Comparison of ENCODE assay signal across 8 mouse cellular contexts in genomic region chr5:131306321-131306907, GRCm38 (mm10). TPM values are rescaled to one million over a fixed set of nuclear protein-coding genes. Genes with fewer than 3 reads are reported as not detected.
DNase-seq lines count a peak whose midpoint lies in the region; ATAC-seq and TF ChIP-seq lines count a peak whose summit lies in the region.

No protein-coding gene starts in this region.

- H3K9ac ChIP-seq in heart, adult 2 months (ENCODE audit: low read depth, low read length): peak overlapping the region; percentile 34

- no peak overlapping the region; the same call in none of the 2 replicates for H3K27ac ChIP-seq in heart, adult 2 months
- H3K27ac ChIP-seq in olfactory bulb, adult 2 months (ENCODE audit: insufficient read depth, low read depth, low read length): no peak overlapping the region

- no peaks in the 10 kb centered on the region for H3K4me1 ChIP-seq in heart, adult 2 months (ENCODE audit: control insufficient read depth, insufficient read depth, low read length)
- peaks cover 14% of the 10 kb centered on the region for H3K4me1 ChIP-seq in olfactory bulb, adult 2 months (ENCODE audit: control insufficient read depth, insufficient read depth, low read length)

- WGBS in heart, adult 2 months: 1% methylated on average over 39 of the region's 39 CpGs
- WGBS in olfactory bulb, adult 2 months: under 1% methylated on average over 39 of the region's 39 CpGs

- no peaks in the 10 kb centered on the region for H3K79me2 ChIP-seq in heart, adult 2 months (replicated peaks; ENCODE audit: control insufficient read depth, insufficient read depth, low read length)

- no peaks in the 10 kb centered on the region for H3K36me3 ChIP-seq in heart, adult 2 months (ENCODE audit: control insufficient read depth, insufficient read depth, low read length)

- no peaks in the 10 kb centered on the region for H3K27me3 ChIP-seq in heart, adult 2 months (ENCODE audit: control insufficient read depth, insufficient read depth, low read length)

- TF ChIP-seq POLR2A in heart, adult 2 months (IDR thresholded peaks at IDR 0.05; ENCODE audit: insufficient read depth, low read depth, low read length): no peak
- TF ChIP-seq POLR2A in olfactory bulb, adult 2 months (IDR thresholded peaks at IDR 0.05; ENCODE audit: insufficient read depth, low read depth, low read length): no peak

- H3K4me3 ChIP-seq in heart, adult 2 months: peak overlapping the region; percentile 72
- H3K4me3 ChIP-seq in olfactory bulb, adult 2 months (ENCODE audit: insufficient read depth, low read depth, low read length): peak overlapping the region; percentile 78

- DNase-seq in cerebellum, adult 11 months: peak; percentile 41
- peak; percentile 8 for DNase-seq in thymus, postnatal 4 days
- DNase-seq in thymus, adult 18-20 months: no peak
- peak; percentile 17 to 44 for DNase-seq in heart, adult 2 months
- DNase-seq in left cerebral cortex, postnatal 25 days (ENCODE audit: low spot score in 2 of 2): peak; percentile 9 to 27
- DNase-seq in layer of hippocampus, adult 18-20 months (ENCODE audit: low spot score in 2 of 2): no peak

- intact Hi-C loops in heart, adult 2 months (cut with DNase I): loop anchor here (2.0 to 5.0 kb wide), 5 partner anchors 56 to 150 kb away; no protein-coding TSS in a partner anchor
- intact Hi-C loops in left cerebral cortex, postnatal 25 days (cut with DNase I): loop anchor here (2.0 to 10.0 kb wide), 4 partner anchors 121 to 442 kb away; no protein-coding TSS in a partner anchor

- TF ChIP-seq CTCF in heart, adult 2 months (IDR thresholded peaks at IDR 0.05): no peak
- TF ChIP-seq CTCF in olfactory bulb, adult 2 months (IDR thresholded peaks at IDR 0.05; ENCODE audit: insufficient read depth, low read depth, low read length): no peak

- TF ChIP-seq EP300 in heart, adult 2 months (IDR thresholded peaks at IDR 0.05; ENCODE audit: insufficient read depth, low read depth, low read length): no peak

- ATAC-seq in cerebellum, adult (ENCODE audit: insufficient number of reproducible peaks, low FRiP score, low TSS enrichment): no peak

RNA-seq across cellular contexts. Expression of gene Galnt17, which starts 1.9 kb away (rescaled TPM):
- total RNA-seq in heart, adult 2 months (2021): 1 to 10 TPM; 3.8 to 4.6 TPM
- polyA plus RNA-seq in heart, adult 2 months (2012; rRNA removed): 2.0 and 3.4 TPM in 2 replicates
- 10 to 100 TPM; 36.0 to 36.2 TPM for total RNA-seq in left cerebral cortex, postnatal 25 days (2021)
- not detected in 2 replicates for polyA plus RNA-seq in olfactory bulb, adult 2 months (2012; ENCODE audit: insufficient read depth, insufficient read length, low replicate concordance, missing spikeins)
- 100 to 1,000 TPM; 105 to 114 TPM for total RNA-seq in layer of hippocampus, adult 18-20 months (2021)

Comparison
In these comparisons a context has a peak if more than half of its experiments do, and no peak if none do; other contexts are left out.
1. DNase-seq: peak in cerebellum, adult 11 months (single experiment), thymus, postnatal 4 days (single experiment), heart, adult 2 months (2 of 2) and left cerebral cortex, postnatal 25 days (2 of 2); none in thymus, adult 18-20 months (0 of 2) and layer of hippocampus, adult 18-20 months (0 of 2).
2. RNA of gene Galnt17, which starts 1.9 kb away (total RNA-seq): 105 to 114 TPM in layer of hippocampus, adult 18-20 months and 36.0 to 36.2 TPM in left cerebral cortex, postnatal 25 days; 3.8 to 4.6 TPM in heart, adult 2 months; every median in the first group is over 4 times any median in the second.